Mouse (Mus musculus) embryo, embryonic 11.5 days (tissue): ENCODE results near the gene Amn1.
"Not testable (repeated sequence)": the region's sequence is repeated elsewhere in the genome, so short reads cannot be mapped to it uniquely, and the experiment has no call there.

Source experiments
- DNase-seq: peaks from one replicate; pipeline ENCODE4 v3.0.0-alpha.2; 2012; ENCODE audit warnings: low read depth, low spot score

The Amn1 gene

DNA sequence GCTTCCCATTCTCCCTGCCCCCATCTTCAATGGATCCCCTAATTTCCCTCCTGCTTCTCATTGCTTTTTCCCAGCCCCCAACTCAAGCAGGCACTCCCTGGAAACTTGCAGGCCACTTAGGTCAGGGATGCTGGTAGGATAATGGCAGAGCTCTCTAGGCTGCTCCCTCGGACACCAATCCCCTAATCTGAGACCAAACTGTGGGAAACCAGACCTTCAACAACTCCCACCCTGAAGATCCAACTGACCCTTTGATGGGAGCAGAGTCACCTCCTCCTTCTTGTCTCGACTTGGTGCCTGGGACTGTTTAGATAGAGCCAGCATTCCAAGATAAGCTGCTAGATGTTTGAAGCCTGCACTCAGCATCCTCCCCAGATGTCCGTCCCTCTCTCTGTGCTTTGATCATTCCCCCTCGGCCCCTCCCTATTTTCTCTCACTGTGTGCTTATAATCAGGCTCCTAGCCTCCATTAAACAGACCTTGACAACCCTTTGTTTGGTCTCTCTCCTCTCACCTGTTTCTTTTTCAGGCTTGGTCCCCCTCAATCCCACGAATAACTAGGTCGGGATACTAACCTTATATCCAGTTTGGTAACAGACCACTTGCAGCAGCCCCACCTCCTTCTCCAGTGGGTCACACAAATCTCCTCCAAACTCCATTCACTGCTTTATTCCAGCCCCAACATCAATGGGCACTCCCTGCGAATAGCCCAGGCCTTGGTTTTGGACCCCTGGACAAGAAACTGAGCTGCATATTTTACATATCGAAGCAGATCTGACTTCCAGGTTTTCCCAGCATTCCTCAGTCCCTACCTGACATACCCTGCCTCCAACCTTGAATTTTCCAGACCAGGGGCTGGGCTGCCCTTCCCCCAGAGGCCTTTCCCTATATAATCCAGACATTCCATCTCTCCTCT, 34.1 kb downstream of the Amn1 start:
- no peak for DNase-seq

DNA sequence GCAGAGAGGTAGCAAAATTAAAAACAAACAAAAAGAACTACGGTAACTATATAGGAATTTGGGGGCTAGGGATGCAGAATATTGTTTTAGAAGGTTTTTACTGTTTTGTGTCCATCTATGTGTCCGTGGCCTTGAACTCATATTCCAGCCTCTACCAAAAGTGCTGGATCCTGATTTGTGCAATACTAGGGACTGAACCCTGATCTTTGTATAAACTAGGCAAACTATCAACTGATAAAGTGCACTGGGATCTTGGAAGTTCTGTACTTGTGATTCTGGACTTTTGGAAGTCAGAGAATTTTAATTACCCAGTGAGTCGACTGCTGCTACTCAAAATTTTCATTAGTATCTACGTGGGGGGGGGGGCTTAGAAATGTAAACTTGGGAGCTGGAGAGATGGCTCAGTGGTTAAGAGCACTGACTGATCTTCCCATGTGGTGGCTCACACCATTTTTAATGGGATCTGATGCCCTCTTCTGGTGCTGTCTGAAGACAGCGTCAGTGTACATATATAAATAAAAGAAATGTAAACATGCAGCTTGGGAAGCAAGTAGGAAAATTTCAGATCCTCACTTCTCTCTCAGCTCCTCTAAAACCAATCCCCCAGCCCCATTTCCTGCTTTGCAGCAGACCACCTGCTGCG, 34.9 kb downstream of the Amn1 start:
- no peak for DNase-seq

DNA sequence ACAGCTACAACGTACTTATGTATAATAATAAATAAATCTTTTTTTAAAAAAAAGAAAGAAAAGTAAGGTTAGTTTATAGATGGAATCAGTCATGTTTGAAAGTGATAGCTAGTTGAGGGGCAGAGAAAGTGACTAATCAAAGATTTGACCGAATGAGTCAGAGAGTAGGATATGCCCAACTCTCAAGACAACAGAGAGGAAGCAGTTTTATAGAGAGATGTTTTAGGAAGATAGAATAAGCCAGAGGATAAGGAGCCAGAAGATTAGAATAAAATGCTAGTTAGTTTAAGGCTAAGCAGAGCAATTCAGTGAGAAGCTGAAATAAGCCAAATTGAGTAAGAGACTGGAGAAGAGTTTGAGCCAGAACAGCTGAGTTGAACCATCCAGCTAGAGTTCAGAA, 36.4 kb downstream of the Amn1 start:
- no peak for DNase-seq

DNA sequence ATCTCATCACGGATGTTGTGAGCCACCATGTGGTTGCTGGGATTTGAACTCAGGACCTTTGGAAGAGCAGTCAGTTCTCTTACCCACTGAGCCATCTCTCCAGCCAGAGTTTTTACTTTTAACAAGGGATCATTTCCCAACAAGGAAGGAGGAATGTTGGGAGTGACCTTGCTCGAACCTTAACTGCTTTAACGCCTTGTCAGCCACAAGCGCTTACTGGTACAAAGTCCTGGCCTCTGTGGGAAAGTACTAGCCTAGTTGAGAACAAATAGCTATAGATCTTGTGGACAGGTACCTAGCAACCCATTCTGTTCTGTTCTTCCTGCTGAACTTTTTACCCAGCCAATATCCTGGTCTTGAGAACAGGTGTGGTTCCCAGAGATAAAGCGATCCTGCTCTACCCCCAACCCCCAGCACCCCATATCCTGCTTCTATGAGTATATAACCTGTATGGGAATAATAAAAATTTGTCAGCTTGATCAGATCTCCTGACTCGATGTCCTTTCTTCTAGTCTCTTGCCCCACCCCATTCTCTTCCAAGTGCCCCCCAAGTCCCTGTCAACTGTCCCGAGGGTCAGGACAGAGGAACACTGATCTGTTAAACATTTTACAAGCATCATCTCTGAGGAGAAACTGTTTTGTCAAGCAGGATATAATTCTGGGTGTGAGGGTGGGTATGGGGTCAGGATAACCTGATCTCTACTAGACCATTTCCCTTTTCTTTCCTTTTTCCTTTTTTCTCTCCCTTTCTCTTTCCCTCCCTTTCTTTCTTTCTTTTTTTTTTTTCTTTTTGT, 39.9 kb downstream of the Amn1 start:
- no peak for DNase-seq

DNA sequence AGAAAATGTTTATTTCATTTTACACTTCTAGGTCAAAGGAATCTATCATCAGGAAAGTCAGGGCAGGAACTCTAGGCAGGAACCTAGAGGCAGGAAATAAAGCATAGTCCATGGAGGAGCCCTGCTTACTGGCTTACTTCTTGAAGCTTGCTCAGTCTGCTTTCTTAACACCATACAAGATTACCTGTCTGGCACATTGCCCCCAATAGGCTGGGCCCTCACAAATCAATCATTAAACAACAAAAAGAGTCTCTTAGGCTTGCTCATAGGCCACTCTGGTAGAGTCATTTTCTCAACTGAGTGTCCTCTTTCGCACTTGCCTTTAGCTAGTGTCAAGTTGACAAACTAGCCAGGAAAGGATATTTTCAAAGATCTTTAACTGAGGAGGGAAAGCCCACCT, 43.4 kb downstream of the Amn1 start:
- DNase-seq = no peak

DNA sequence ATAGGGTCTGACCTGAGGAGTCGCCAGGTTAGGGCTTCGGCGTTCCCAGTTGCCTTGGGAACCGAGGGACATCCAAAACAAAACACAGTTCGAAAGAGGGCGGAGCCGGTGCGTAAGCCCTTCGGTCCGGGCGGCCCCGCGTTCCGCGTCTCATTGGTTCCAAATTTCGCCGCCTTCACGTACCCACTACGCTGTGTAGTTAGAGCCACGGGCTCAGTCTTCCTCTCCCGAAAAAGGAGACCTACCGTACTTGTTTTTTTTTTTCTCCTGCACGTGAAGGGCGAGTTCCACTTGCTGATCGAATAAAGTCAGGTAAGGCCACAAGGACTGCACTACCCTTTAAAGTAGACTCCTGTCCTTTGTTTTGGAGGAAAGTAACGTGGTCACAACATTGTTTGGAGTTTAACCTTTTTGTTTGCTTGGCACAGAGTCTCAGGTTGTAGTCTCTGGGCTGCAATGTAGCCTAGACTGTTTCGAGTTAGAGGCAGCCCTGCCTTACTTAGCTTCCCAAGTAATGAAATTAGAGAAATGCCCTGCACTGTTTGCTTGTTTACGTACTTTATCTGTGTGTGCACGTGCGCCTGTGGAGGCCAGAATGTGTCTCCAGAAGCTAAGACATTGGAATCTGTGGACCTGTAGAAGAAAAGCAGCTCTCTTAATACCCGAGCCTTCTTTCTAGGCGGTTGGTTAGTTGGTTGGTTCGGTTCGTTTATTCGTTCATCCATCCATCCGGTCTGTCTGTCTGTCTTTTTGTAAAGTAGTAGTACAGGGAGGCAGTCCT, 46.9 kb downstream of the Amn1 start:
- DNase-seq = peak; percentile 82

DNA sequence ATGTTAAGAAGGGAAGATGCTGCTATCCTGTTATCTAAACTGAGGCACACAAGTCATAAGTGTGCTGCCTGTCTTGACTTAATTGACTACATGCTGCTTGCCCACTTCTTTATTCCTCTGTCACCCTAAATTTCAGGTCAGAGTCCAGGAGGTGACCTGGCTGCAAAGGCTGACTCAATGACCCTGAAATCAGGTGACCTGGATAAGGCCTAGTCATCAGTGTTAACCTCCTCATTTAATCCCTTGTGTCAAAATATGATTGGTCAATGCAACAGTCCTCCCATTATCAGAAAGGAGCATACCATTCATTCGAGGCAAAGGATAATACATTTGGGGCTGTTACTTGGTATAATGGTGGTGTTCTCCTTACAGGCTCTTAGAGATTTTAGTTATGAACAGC, 49.0 kb downstream of the Amn1 start, which contains the start of gene Etfbkmt:
Gene Etfbkmt, plus strand, starts transcription at position 379 of the 400 bp plus-strand sequence.
- DNase-seq = no peak

DNA sequence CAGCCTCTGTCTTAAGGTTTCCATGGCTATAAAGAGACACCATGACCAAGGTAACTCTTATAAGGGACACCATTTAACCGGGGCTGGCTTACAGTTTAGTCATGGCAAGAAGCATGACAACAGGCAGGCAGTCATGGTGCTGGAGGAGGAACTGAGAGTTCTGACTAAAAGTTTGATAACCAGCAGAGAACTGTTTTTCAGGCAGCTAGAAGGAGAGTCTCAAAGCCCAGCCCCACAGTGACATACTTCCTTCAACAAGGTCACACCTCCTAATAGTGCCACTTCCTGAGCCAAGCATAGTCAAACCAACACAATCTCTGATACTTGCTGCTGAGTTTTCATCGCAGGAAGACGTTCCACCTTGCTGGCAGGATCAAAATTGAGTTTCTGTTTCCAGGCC, 49.5 kb downstream of the Amn1 start:
- DNase-seq = no peak

DNA sequence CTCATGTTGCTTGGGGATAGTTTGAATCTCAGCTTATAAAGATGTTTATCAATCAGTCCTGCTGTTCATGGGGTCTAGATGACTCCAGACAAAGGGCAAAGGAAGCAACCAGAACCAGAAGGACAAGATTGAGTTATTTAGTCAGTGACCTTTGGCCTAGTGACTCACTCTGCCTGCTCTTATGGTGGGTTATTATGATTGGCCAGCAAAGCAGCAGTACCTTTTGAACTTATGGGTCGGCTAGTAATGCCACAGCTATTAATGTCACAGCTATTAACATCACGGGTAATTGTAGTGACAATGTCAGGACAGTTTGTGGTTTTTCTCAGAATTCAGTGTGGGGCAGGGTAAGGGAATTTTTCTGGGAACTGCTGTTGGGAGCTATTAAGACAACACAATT, 50.6 kb downstream of the Amn1 start:
- no peak for DNase-seq

DNA sequence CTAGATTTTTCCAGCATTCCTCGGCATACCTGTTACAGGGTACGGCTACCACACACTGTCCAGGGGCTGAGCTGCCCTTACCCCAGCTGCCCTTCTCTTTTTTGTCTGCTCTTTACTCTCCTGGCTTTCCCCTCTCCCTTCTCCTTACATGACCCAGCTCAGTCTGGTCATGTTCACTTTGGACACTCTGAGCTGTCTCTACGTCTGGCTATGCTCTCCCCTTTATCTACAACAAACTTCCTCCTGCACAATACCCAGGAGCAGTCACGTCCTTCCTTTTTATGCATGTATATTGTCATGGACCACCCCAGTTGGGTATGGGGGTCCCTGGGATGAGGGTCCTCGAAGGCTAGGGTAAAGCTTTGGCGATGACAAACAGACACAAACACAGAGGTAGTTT, 52.9 kb downstream of the Amn1 start:
- DNase-seq = no peak

DNA sequence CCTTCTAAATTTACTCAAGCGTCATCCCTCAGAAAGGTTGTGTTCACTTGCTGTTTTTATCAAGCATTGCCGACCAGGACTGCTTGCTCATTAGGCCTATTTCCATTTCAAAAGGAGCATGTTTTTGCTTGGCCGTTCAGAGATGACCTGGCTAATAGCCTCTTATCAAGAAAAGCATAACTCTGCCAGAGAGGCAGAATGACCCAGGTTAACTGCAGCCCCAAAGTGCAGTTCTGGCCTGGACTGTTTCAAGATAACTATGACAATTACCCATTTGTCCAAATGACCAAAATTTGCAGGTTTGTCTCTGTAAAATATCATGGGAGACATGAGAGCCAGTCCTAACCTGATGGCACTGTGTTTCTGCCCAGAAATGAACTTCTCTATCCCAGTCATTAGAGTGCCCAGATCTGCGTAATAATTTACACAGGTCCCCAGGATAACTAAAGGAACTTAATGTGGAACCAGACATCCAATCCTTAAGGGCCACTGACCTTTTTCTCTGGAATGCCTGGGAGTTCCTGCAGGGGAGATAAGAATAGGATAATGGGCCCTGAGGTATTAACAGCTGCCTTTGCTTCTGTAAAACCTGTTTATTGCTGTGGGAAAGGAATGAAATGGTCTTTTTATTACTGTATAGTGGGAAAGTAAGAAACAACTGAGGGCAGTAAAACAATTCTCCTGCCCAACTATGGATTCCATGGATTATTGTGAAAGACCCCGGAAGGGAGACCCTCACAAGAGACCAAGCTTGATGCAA, 53.9 kb downstream of the Amn1 start:
- DNase-seq = no peak

DNA sequence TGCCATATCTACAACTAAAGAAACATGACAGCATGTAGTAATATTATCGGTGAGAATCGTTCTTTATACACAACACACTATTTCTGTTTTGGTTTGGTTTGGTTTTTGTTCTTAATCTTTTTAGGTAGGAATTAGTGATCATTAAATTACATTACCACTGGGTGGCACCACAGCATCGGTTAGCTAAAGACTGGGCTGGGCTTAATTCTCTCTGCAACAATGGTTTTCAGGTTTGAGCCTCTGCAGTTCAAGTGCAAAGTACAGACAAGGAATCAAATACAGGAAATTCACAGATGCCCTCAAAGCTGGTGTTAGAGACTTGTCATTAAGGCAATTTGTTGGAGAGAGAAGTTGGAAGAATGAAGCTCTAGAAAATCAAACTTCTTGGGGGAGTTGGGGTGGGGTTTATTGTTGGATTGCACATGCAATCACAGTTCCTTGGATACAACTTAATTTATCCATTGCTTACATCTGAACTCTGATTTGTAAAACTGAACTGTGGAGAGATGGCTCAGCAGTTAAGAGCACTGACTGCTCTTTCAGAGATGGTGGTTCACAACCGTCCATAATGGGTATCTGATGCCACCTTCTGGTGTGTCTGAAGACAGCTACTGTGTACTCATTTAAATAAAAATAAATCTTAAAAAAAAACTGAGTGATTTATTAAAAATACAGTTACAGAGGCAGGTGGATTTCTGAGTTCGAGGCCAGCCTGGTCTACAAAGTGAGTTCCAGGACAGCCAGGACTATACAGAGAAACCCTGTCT, 56.0 kb downstream of the Amn1 start:
- DNase-seq = no peak

DNA sequence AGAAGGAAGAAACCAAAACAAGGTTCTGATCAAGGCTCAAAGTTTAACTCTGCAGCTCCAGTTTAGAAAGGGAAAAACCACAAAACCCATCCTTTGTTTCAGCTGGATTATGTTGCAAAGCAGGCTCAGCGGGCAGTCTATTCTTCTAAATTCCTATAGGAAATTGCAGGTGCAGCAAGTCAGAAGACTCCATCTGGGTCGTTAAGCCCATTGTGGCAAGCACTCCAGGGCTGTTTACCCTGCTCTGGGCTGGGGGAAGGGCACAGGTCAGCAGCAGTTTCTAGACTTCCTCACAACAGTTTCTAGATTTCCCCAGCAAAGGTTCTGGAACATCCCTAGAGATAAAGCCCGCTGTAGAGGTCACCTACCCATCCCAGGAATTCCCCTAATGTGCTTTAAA, 57.4 kb downstream of the Amn1 start:
- no peak for DNase-seq

DNA sequence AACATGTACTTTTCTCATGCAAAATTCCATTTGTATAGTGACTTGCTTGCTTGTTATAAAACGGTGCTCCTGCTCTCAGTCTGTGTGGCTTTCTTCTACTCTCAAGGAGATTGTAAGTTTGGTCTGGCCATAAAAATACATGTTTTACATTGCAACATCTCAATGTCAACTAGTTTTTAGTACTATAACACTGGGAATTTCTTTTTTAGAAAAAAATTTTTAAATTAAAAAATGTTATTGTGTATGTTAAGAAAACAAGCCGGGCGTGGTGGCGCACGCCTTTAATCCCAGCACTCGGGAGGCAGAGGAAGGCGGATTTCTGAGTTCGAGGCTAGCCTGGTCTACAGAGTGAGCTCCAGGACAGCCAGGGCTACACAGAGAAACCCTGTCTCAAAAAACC, 58.6 kb downstream of the Amn1 start, which contains the start of gene Gm10203:
Gene Gm10203, plus strand, starts transcription at position 301 of the 400 bp plus-strand sequence.
- not testable (repeated sequence) for DNase-seq

DNA sequence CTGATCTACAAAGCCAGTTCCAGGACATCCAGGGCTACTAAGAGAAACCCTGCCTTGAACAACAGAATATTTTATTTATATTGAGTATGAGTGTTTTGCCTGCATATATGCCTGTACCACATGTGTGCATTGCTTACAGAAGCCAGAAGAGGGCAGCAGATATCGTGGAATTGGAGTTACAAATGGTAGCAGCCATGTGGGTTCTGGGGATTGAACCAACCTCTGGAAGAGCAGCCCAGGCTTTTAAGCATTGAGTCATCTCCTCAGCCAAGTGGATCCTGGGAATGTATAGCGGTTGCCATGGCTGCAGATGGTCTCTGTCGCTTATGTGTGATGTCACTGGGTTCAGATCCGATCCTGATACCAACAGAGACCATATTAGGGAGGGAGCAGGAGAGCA, 61.8 kb downstream of the Amn1 start:
- DNase-seq = no peak

DNA sequence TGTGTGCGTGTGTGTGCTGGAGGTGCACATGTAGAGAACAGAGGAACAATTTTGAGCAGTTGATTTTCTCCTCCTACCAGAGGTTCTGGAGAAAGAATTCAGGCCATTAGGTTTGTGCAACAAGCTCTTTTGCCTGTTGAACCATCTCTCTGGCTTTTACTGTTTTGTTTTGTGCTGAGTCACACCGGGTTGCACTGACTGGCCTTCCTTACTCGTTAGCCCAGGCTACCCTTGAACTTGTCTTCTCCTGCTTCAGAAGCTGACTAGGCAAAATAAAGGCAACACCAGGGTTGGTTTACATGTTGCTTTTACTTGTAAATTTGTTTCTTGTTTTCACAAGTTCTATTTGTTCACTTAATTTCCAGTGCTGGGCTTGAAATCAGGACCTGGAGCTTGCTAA, 65.5 kb downstream of the Amn1 start:
- no peak for DNase-seq

DNA sequence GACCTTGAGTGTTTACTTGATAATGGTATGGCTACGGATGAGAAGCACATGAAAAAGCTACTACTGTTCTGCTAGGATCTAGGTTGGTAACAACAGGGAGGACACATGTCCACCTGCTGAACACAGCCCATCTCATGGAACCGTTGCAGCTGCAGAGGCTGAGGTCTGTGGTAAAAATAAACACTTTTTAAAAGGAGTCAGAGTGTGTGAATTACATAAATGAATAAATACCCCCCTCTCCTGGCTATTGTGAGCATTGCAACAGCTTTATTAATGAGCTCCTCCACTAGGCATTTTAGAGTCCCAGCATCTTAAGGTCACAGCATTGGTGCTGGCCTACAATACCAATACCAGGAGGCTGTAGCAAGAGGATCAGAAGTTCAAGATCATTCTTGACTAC, 68.7 kb downstream of the Amn1 start:
- peak; percentile 59 for DNase-seq

DNA sequence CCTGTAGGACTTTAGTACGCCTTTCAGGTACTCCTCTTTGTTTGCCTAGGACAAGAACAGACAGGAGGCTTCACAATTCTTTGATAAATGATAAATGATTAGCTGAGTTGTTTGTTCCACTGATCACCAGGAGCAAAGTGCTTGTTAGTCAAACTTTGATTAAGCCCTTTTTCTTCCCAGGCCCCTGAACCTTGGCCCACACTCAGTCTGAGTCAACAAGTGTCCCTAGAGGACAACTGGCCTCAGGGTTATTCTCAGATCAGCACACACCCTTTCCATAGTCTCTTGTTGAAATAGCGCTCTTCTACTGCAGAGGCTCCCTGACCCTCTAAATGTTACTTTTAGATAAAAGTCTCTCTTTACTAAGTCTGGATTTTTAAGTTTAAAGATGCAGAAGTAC, 69.6 kb downstream of the Amn1 start:
- DNase-seq = no peak

DNA sequence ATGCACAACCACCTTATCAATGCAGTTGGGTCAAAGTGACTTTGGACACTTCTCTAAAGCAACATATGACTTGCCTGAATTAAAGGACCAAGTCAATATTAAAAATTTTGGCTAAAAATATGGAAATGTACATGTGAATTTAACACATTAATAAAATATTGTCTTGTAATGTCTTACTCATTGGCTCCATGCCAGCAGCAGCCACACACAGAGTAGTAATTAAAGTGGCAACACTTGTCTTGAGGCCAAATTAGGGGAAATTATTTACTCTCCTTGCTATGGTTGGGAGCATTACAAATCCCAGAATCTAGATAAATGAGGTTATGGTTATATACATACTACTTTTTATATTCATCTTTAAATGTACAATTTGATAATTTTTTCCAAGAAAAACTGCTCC, 71.5 kb downstream of the Amn1 start:
- no peak for DNase-seq

DNA sequence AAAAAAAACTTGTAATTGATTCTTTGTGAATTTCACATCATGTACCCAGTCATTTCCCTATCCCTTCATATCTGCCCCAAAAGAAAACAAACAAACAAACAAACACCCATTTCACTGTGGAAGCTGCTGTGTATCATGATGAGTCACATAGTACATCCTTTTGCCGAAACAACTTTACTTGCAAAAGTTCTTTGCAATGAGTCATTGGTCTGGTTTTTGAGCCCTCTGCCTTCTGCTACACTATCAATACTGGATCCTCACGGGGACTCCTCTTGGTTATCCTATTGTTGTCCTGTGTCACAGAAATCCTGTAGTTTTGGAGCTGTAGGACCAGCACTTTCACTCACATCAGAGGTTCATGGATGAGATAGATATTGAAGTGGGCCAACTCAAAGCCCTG, 79.6 kb downstream of the Amn1 start:
- no peak for DNase-seq
